Mouse (Mus musculus): ENCODE results near the gene Mctp1.

The Mctp1 gene

GRCm38 (mm10) chr13:76609425-76609824 is 225.1 kb downstream of the Mctp1 start:
- DNase-seq (ENCODE audit: low read depth, low spot score), result no peak

- DNase-seq (ENCODE audit: low read depth, low spot score), result no peak
Measured at GRCm38 (mm10) chr13:76611499-76611898, 227.2 kb downstream of the Mctp1 start.

- no peak for DNase-seq (ENCODE audit: low read depth, low spot score)
Measured at GRCm38 (mm10) chr13:76620111-76620510, 235.8 kb downstream of the Mctp1 start.

- DNase-seq (ENCODE audit: low read depth, low spot score), result no peak
Measured at GRCm38 (mm10) chr13:76620525-76620924, 236.2 kb downstream of the Mctp1 start.

- no peak for DNase-seq (ENCODE audit: low read depth, low spot score)
Measured at GRCm38 (mm10) chr13:76633707-76634106, 249.4 kb downstream of the Mctp1 start.

- DNase-seq (ENCODE audit: low read depth, low spot score), result no peak
Measured at GRCm38 (mm10) chr13:76638282-76638681, 253.9 kb downstream of the Mctp1 start.

- no peak for DNase-seq (ENCODE audit: low read depth, low spot score)
Measured at GRCm38 (mm10) chr13:76659523-76659922, 275.2 kb downstream of the Mctp1 start.

- no peak for DNase-seq (ENCODE audit: low read depth, low spot score)
Measured at GRCm38 (mm10) chr13:76681286-76681685, 297.0 kb downstream of the Mctp1 start.

GRCm38 (mm10) chr13:76689349-76689748 is 305.0 kb downstream of the Mctp1 start:
- DNase-seq (ENCODE audit: low read depth, low spot score), result no peak

GRCm38 (mm10) chr13:76690143-76690542 is 305.8 kb downstream of the Mctp1 start:
- DNase-seq (ENCODE audit: low read depth, low spot score), result no peak

GRCm38 (mm10) chr13:76690697-76691096 is 306.4 kb downstream of the Mctp1 start:
- DNase-seq (ENCODE audit: low read depth, low spot score), result no peak

- no peak for DNase-seq (ENCODE audit: low read depth, low spot score)
Measured at GRCm38 (mm10) chr13:76734013-76734412, 349.7 kb downstream of the Mctp1 start.

GRCm38 (mm10) chr13:76750663-76751429 is 366.5 kb downstream of the Mctp1 start:
- no peak for DNase-seq (ENCODE audit: low read depth, low spot score)

- peak; percentile 2 for DNase-seq (ENCODE audit: low read depth, low spot score)
Measured at GRCm38 (mm10) chr13:76759832-76760490, 375.6 kb downstream of the Mctp1 start.

GRCm38 (mm10) chr13:76799662-76800061 is 415.3 kb downstream of the Mctp1 start:
- DNase-seq (ENCODE audit: low read depth, low spot score), result no peak

GRCm38 (mm10) chr13:76801126-76801632 is 416.8 kb downstream of the Mctp1 start:
- DNase-seq (ENCODE audit: low read depth, low spot score), result no peak

- DNase-seq (ENCODE audit: low read depth, low spot score), result no peak
Measured at GRCm38 (mm10) chr13:76802051-76802728, 417.9 kb downstream of the Mctp1 start.

GRCm38 (mm10) chr13:76802926-76803325 is 418.6 kb downstream of the Mctp1 start:
- DNase-seq (ENCODE audit: low read depth, low spot score), result no peak

GRCm38 (mm10) chr13:76803799-76804198 is 419.5 kb downstream of the Mctp1 start:
- no peak for DNase-seq (ENCODE audit: low read depth, low spot score)

GRCm38 (mm10) chr13:76808871-76809390 is 424.6 kb downstream of the Mctp1 start:
- no peak for DNase-seq (ENCODE audit: low read depth, low spot score)

GRCm38 (mm10) chr13:76809802-76810201 is 425.5 kb downstream of the Mctp1 start:
- no peak for DNase-seq (ENCODE audit: low read depth, low spot score)

- no peak for DNase-seq (ENCODE audit: low read depth, low spot score)
Measured at GRCm38 (mm10) chr13:76810496-76810939, 426.2 kb downstream of the Mctp1 start.

Measured in skeletal muscle tissue, adult 2 months (tissue).